Mouse (Mus musculus): ENCODE measurements around the gene D130052B06Rik. TPM values are rescaled to one million over a fixed set of nuclear protein-coding genes. Genes with fewer than 3 reads are reported as not detected.

D130052B06Rik gene
- polyA plus RNA-seq, 1 experiment = not detected

GRCm38 (mm10) chr11:33570413-33570812, 28.7 kb upstream of the D130052B06Rik start:
- H3ac ChIP-seq (ENCODE audit: control insufficient read depth, insufficient read length) = no peak overlapping the region
- no peaks in the 10 kb centered on the region for H3K79me2 ChIP-seq (ENCODE audit: control insufficient read depth, insufficient read depth)
- no peaks in the 10 kb centered on the region for H3K27me3 ChIP-seq (ENCODE audit: control insufficient read depth, insufficient read depth, insufficient read length)
- H3K36me3 ChIP-seq (ENCODE audit: control insufficient read depth, insufficient read depth) = no peaks in the 10 kb centered on the region
- no peak overlapping the region for H3K4me3 ChIP-seq
- H3K4me2 ChIP-seq (ENCODE audit: low read depth) = no peak overlapping the region
- TF ChIP-seq MAX (IDR thresholded peaks at IDR 0.05; ENCODE audit: low read depth) (no peak), POLR2A (IDR thresholded peaks at IDR 0.05; ENCODE audit: insufficient read length, low read depth) (no peak), CEBPB (IDR thresholded peaks at IDR 0.05; ENCODE audit: insufficient read depth, poor library complexity, severe bottlenecking) (no peak), MYOD1 (IDR thresholded peaks at IDR 0.05; ENCODE audit: control insufficient read depth in 1 of 3, insufficient read length in 2 of 3, low read depth in 2 of 3) (no peak), USF1 (IDR thresholded peaks at IDR 0.05; ENCODE audit: low read depth) (no peak), SRF (IDR thresholded peaks at IDR 0.05; ENCODE audit: control insufficient read depth, insufficient read length, low read depth) (no peak), E2F4 (IDR thresholded peaks at IDR 0.05; ENCODE audit: insufficient read depth) (no peak), POLR2AphosphoS2 (IDR thresholded peaks at IDR 0.05; ENCODE audit: insufficient read length, low read depth) (no peak), TCF3 (IDR thresholded peaks at IDR 0.05; ENCODE audit: insufficient read length, low read depth) (no peak), TCF12 (IDR thresholded peaks at IDR 0.05; ENCODE audit: insufficient read depth, poor library complexity, severe bottlenecking) (no peak), MYOG (IDR thresholded peaks at IDR 0.05; ENCODE audit: control insufficient read depth in 1 of 3, insufficient read depth in 1 of 3, insufficient read length in 2 of 3, low read depth in 2 of 3) (no peak), REST (IDR thresholded peaks at IDR 0.05; ENCODE audit: insufficient read depth, insufficient read length) (no peak)

- Histone ChIP-seq H3K79me2 (ENCODE audit: control insufficient read depth, insufficient read depth) (no peaks in the 10 kb centered on the region), H3K36me3 (ENCODE audit: control insufficient read depth, insufficient read depth) (no peaks in the 10 kb centered on the region), H3ac (ENCODE audit: control insufficient read depth, insufficient read length) (no peak overlapping the region), H3K27me3 (ENCODE audit: control insufficient read depth, insufficient read depth, insufficient read length) (no peaks in the 10 kb centered on the region), H3K4me3 (no peak overlapping the region), H3K4me2 (ENCODE audit: low read depth) (no peak overlapping the region)
- TF ChIP-seq MYOD1 (IDR thresholded peaks at IDR 0.05; ENCODE audit: control insufficient read depth in 1 of 3, insufficient read length in 2 of 3, low read depth in 2 of 3) (no peak), MYOG (IDR thresholded peaks at IDR 0.05; ENCODE audit: control insufficient read depth in 1 of 3, insufficient read depth in 1 of 3, insufficient read length in 2 of 3, low read depth in 2 of 3) (no peak), POLR2A (IDR thresholded peaks at IDR 0.05; ENCODE audit: insufficient read length, low read depth) (no peak), MAX (IDR thresholded peaks at IDR 0.05; ENCODE audit: low read depth) (no peak), REST (IDR thresholded peaks at IDR 0.05; ENCODE audit: insufficient read depth, insufficient read length) (no peak), USF1 (IDR thresholded peaks at IDR 0.05; ENCODE audit: low read depth) (no peak), TCF3 (IDR thresholded peaks at IDR 0.05; ENCODE audit: insufficient read length, low read depth) (no peak), CEBPB (IDR thresholded peaks at IDR 0.05; ENCODE audit: insufficient read depth, poor library complexity, severe bottlenecking) (no peak), SRF (IDR thresholded peaks at IDR 0.05; ENCODE audit: control insufficient read depth, insufficient read length, low read depth) (no peak)
These were observed 24.2 kb upstream of the D130052B06Rik start for GRCm38 (mm10) chr11:33574944-33575343.

- no peaks in the 10 kb centered on the region for H3K36me3 ChIP-seq (ENCODE audit: control insufficient read depth, insufficient read depth)
- no peaks in the 10 kb centered on the region for H3K27me3 ChIP-seq (ENCODE audit: control insufficient read depth, insufficient read depth, insufficient read length)
- no peak within 1 kb of the TSS for H3ac ChIP-seq (ENCODE audit: control insufficient read depth, insufficient read length)
These were observed 20.2 kb upstream of the D130052B06Rik start, which contains the start of gene Gabrp for GRCm38 (mm10) chr11:33578859-33579258. Gene Gabrp (minus strand): TSS chr11:33578959.

DNA sequence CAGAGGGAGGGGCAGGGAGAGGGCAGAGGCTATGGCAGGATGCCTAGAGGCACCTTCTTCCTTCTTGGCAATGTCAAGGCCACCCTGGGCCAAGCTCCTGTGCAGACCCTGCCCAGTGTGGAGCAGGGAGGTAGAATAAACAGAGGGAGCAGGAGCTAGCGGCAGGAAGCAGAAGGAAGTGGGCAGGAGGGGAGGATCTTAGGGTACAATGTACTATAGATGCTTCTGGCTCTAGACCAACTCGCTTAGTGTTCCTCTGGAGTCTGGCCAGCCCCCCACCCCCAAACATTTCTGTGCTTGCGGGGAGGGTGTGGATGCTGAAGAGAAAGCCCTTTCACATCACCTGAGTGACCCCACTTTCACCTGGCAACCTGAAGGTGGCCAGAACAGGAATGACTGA, 19.5 kb upstream of the D130052B06Rik start:
- H3K36me3 ChIP-seq (ENCODE audit: control insufficient read depth, insufficient read depth) = no peaks in the 10 kb centered on the region
- H3K79me2 ChIP-seq (ENCODE audit: control insufficient read depth, insufficient read depth) = no peaks in the 10 kb centered on the region
- H3K4me2 ChIP-seq (ENCODE audit: low read depth) = no peak overlapping the region
- H3ac ChIP-seq (ENCODE audit: control insufficient read depth, insufficient read length) = no peak overlapping the region
- TF ChIP-seq MYOG (IDR thresholded peaks at IDR 0.05; ENCODE audit: control insufficient read depth in 1 of 3, insufficient read depth in 1 of 3, insufficient read length in 2 of 3, low read depth in 2 of 3) (no peak), MYOD1 (IDR thresholded peaks at IDR 0.05; ENCODE audit: control insufficient read depth in 1 of 3, insufficient read length in 2 of 3, low read depth in 2 of 3) (no peak), E2F4 (IDR thresholded peaks at IDR 0.05; ENCODE audit: insufficient read depth) (no peak), POLR2A (IDR thresholded peaks at IDR 0.05; ENCODE audit: insufficient read length, low read depth) (no peak), TCF12 (IDR thresholded peaks at IDR 0.05; ENCODE audit: insufficient read depth, poor library complexity, severe bottlenecking) (no peak), TCF3 (IDR thresholded peaks at IDR 0.05; ENCODE audit: insufficient read length, low read depth) (no peak), REST (IDR thresholded peaks at IDR 0.05; ENCODE audit: insufficient read depth, insufficient read length) (no peak), SRF (IDR thresholded peaks at IDR 0.05; ENCODE audit: control insufficient read depth, insufficient read length, low read depth) (no peak), CEBPB (IDR thresholded peaks at IDR 0.05; ENCODE audit: insufficient read depth, poor library complexity, severe bottlenecking) (no peak), POLR2AphosphoS2 (IDR thresholded peaks at IDR 0.05; ENCODE audit: insufficient read length, low read depth) (no peak)
- no peak overlapping the region for H3K4me3 ChIP-seq
- no peaks in the 10 kb centered on the region for H3K27me3 ChIP-seq (ENCODE audit: control insufficient read depth, insufficient read depth, insufficient read length)

More at GRCm38 (mm10) chr11:33578859-33579258, 20.2 kb upstream of the D130052B06Rik start, which contains the start of gene Gabrp:
- H3K4me2 ChIP-seq (ENCODE audit: low read depth) = no peak within 1 kb of the TSS
- TF ChIP-seq POLR2A (IDR thresholded peaks at IDR 0.05; ENCODE audit: insufficient read length, low read depth) (no peak), CEBPB (IDR thresholded peaks at IDR 0.05; ENCODE audit: insufficient read depth, poor library complexity, severe bottlenecking) (no peak), POLR2AphosphoS2 (IDR thresholded peaks at IDR 0.05; ENCODE audit: insufficient read length, low read depth) (no peak), MAX (IDR thresholded peaks at IDR 0.05; ENCODE audit: low read depth) (no peak), E2F4 (IDR thresholded peaks at IDR 0.05; ENCODE audit: insufficient read depth) (no peak), USF1 (IDR thresholded peaks at IDR 0.05; ENCODE audit: low read depth) (no peak), TCF12 (IDR thresholded peaks at IDR 0.05; ENCODE audit: insufficient read depth, poor library complexity, severe bottlenecking) (no peak), MYOG (IDR thresholded peaks at IDR 0.05; ENCODE audit: control insufficient read depth in 1 of 3, insufficient read depth in 1 of 3, insufficient read length in 2 of 3, low read depth in 2 of 3) (no peak), MYOD1 (IDR thresholded peaks at IDR 0.05; ENCODE audit: control insufficient read depth in 1 of 3, insufficient read length in 2 of 3, low read depth in 2 of 3) (no peak), REST (IDR thresholded peaks at IDR 0.05; ENCODE audit: insufficient read depth, insufficient read length) (no peak), SRF (IDR thresholded peaks at IDR 0.05; ENCODE audit: control insufficient read depth, insufficient read length, low read depth) (no peak), TCF3 (IDR thresholded peaks at IDR 0.05; ENCODE audit: insufficient read length, low read depth) (no peak)
- no peaks in the 10 kb centered on the region for H3K79me2 ChIP-seq (ENCODE audit: control insufficient read depth, insufficient read depth)
- no peak within 1 kb of the TSS for H3K4me3 ChIP-seq
